Mouse (Mus musculus) ovary, adult 18-20 months (tissue): Measurements from ENCODE around the gene St5.
A peak's percentile ranks its signal among the peaks of the same experiment; 100 is the strongest.

Experiments
- DNase-seq: peaks from one replicate; pipeline ENCODE4 v3.0.0; 2022; ENCODE audit warnings: low spot score, mixed read lengths

The St5 gene

GRCm38 (mm10) chr7:109527536-109527935 lies 175.9 kb downstream of the St5 start:
- no peak for DNase-seq

GRCm38 (mm10) chr7:109525740-109526663 lies 177.4 kb downstream of the St5 start:
- no peak for DNase-seq

GRCm38 (mm10) chr7:109524763-109525162 lies 178.6 kb downstream of the St5 start:
- no peak for DNase-seq

GRCm38 (mm10) chr7:109524442-109524744 lies 179.0 kb downstream of the St5 start:
- DNase-seq = no peak

- no peak for DNase-seq
Measured at GRCm38 (mm10) chr7:109523741-109524441, 179.5 kb downstream of the St5 start.

GRCm38 (mm10) chr7:109523304-109523703 lies 180.1 kb downstream of the St5 start:
- DNase-seq = no peak

GRCm38 (mm10) chr7:109522084-109522483 lies 181.3 kb downstream of the St5 start:
- no peak for DNase-seq

- no peak for DNase-seq
Measured at GRCm38 (mm10) chr7:109519936-109520335, 183.5 kb downstream of the St5 start.

- DNase-seq = peak; percentile 98
Measured at GRCm38 (mm10) chr7:109518838-109519696, 184.3 kb downstream of the St5 start, which contains the start of gene Rpl27a. Gene Rpl27a (plus strand): TSS chr7:109519147.

- no peak for DNase-seq
Measured at GRCm38 (mm10) chr7:109518036-109518681, 185.2 kb downstream of the St5 start.

GRCm38 (mm10) chr7:109516500-109516899 lies 186.9 kb downstream of the St5 start:
- DNase-seq = no peak

GRCm38 (mm10) chr7:109511838-109512237 lies 191.6 kb downstream of the St5 start:
- no peak for DNase-seq

- DNase-seq = no peak
Measured at GRCm38 (mm10) chr7:109510799-109511198, 192.6 kb downstream of the St5 start.

GRCm38 (mm10) chr7:109508034-109508433 lies 195.4 kb downstream of the St5 start, which contains the start of gene Trim66:
Gene Trim66 (minus strand): TSS chr7:109508134.
- DNase-seq = no peak

- no peak for DNase-seq
Measured at GRCm38 (mm10) chr7:109507572-109507971, 195.8 kb downstream of the St5 start.

- DNase-seq = no peak
Measured at GRCm38 (mm10) chr7:109507119-109507518, 196.3 kb downstream of the St5 start.

GRCm38 (mm10) chr7:109497507-109497906 lies 205.9 kb downstream of the St5 start:
- DNase-seq = no peak

GRCm38 (mm10) chr7:109493319-109494316 lies 209.8 kb downstream of the St5 start:
- no peak for DNase-seq

GRCm38 (mm10) chr7:109492616-109493318 lies 210.6 kb downstream of the St5 start:
- no peak for DNase-seq

GRCm38 (mm10) chr7:109484221-109484620 lies 219.2 kb downstream of the St5 start:
- no peak for DNase-seq
